In genomic region chr4:43052627-43053026, GRCm38 (mm10) we compare ENCODE assay signal across 10 mouse cellular contexts. TPM values are rescaled to one million over a fixed set of nuclear protein-coding genes. Genes with fewer than 3 reads are reported as not detected.
A peak's percentile ranks its signal among the peaks of the same experiment; 100 is the strongest.
DNase-seq lines count a peak whose midpoint lies in the region; ATAC-seq and TF ChIP-seq lines count a peak whose summit lies in the region.
"Had no signal": no experiment of that assay in that cellular context is flagged by ENCODE, and none has a peak within 500 bp of the region (broad histone marks: within the 10 kb centered on the region; RNA-seq: fewer than 3 reads in every experiment).

No protein-coding gene starts in this region.

- intact Hi-C loops in left cerebral cortex, adult 2 months (cut with DNase I), result no loop called here
- intact Hi-C loops in gastrocnemius, postnatal 14 days (cut with DNase I; ENCODE audit: low total_unique reads), result loop anchor here (10.0 kb wide), 1 partner anchor 372 kb away; the partner anchor contains the start of gene Fam166b

- no peaks in the 10 kb centered on the region for H3K27me3 ChIP-seq in Patski
- H3K27me3 ChIP-seq: embryonic facial prominence, embryonic 15.5 days had no signal

- POLR2A ChIA-PET in Patski (lab: Charles Lee), result interaction anchor here (0.6 kb wide), 1 partner anchor 387 kb away, joined by 3 read pairs; no protein-coding TSS in a partner anchor

- in situ Hi-C loops in Patski (cut with MboI; ENCODE audit: low pct_unique_long_range_greater_than_20kb), result no loop called here

- no peak overlapping the region for H3K4me3 ChIP-seq in left cerebral cortex, adult 2 months
- H3K4me3 ChIP-seq: embryonic facial prominence, embryonic 15.5 days had no signal

- H3K27ac ChIP-seq in left cerebral cortex, adult 2 months, result no peak overlapping the region
- H3K27ac ChIP-seq: embryonic facial prominence, embryonic 15.5 days; macrophage had no signal

- CTCF ChIA-PET in Patski (lab: Charles Lee), result interaction anchor here (0.7 to 1.4 kb wide), 2 partner anchors 30 to 371 kb away, joined by 3 read pairs; no protein-coding TSS in a partner anchor

- ATAC-seq in Patski, result no peak
- ATAC-seq in common myeloid progenitor, adult 5-6 weeks (replicated peaks; ENCODE audit: low read depth, poor library complexity, severe bottlenecking), result peak; percentile 83

- DNase-seq in left cerebral cortex, adult 2 months (ENCODE audit: extremely low spot score in 1 of 2, low spot score in 2 of 2), result no peak
- no peak for DNase-seq in left cerebral cortex, adult 9 months (ENCODE audit: low spot score in 2 of 2)
- no peak for DNase-seq in Patski (ENCODE audit: low read depth, low spot score)
- DNase-seq in kidney, adult 9 months, result peak; percentile 80
- DNase-seq in natural killer cell, adult 2 months (ENCODE audit: low spot score in 2 of 2), result peak; percentile 32 to 33
- no peak for DNase-seq in thymus, adult 18-20 months
- no peak for DNase-seq in gastrocnemius, postnatal 14 days

- peak; percentile 87 for TF ChIP-seq CTCF in left cerebral cortex, adult 2 months (IDR thresholded peaks at IDR 0.05)
- TF ChIP-seq CTCF in Patski (IDR thresholded peaks at IDR 0.05), result peak; percentile 49

RNA-seq across cellular contexts. Expression of gene Unc13b, which starts 6.1 kb away (rescaled TPM):
- 10 to 100 TPM; 68.1 to 70.9 TPM for total RNA-seq in left cerebral cortex, adult 2 months (2021)
- polyA plus RNA-seq in Patski (2021), result 8.2 TPM
- total RNA-seq in common myeloid progenitor, adult 5-6 weeks (2017), result 0.82 and 0.87 TPM in 2 replicates
- 1 to 10 TPM; 4.1 to 4.6 TPM for total RNA-seq in gastrocnemius, postnatal 14 days (2021)

RNA-seq across cellular contexts. Expression of gene Fam214b, which starts 6.6 kb away (rescaled TPM):
- total RNA-seq in left cerebral cortex, adult 2 months (2021), result 10 to 100 TPM; 39.0 to 39.7 TPM
- 25.1 TPM for polyA plus RNA-seq in Patski (2021)
- total RNA-seq in common myeloid progenitor, adult 5-6 weeks (2017), result 0.29 and 1.3 TPM in 2 replicates
- 10 to 100 TPM; 25.1 to 27.8 TPM for total RNA-seq in gastrocnemius, postnatal 14 days (2021)

RNA-seq across cellular contexts. Expression of gene Stoml2, which starts 21.1 kb away (rescaled TPM):
- 100 to 1,000 TPM in 1 of 2 experiments, 10 to 100 TPM in 1; 97.4 to 104 TPM for total RNA-seq in left cerebral cortex, adult 2 months (2021)
- polyA plus RNA-seq in Patski (2021), result 134 TPM
- 94.0 and 136 TPM in 2 replicates for total RNA-seq in common myeloid progenitor, adult 5-6 weeks (2017)
- total RNA-seq in gastrocnemius, postnatal 14 days (2021), result 10 to 100 TPM; 82.9 to 84.8 TPM

RNA-seq across cellular contexts. Expression of gene Pigo, which starts 27.0 kb away (rescaled TPM):
- total RNA-seq in left cerebral cortex, adult 2 months (2021), result 10 to 100 TPM; 30.9 to 31.1 TPM
- polyA plus RNA-seq in Patski (2021), result 11.3 TPM
- 7.9 and 12.2 TPM in 2 replicates for total RNA-seq in common myeloid progenitor, adult 5-6 weeks (2017)
- total RNA-seq in gastrocnemius, postnatal 14 days (2021), result 1 to 10 TPM; 5.4 to 6.5 TPM

RNA-seq across cellular contexts. Expression of gene Fancg, which starts 42.3 kb away (rescaled TPM):
- 10 to 100 TPM; 15.1 to 17.4 TPM for total RNA-seq in left cerebral cortex, adult 2 months (2021)
- polyA plus RNA-seq in Patski (2021), result 8.1 TPM
- total RNA-seq in common myeloid progenitor, adult 5-6 weeks (2017), result 15.4 and 20.2 TPM in 2 replicates
- 1 to 10 TPM; 2.2 to 2.6 TPM for total RNA-seq in gastrocnemius, postnatal 14 days (2021)

Comparison
In these comparisons a context has a peak if more than half of its experiments do, and no peak if none do; other contexts are left out.
1. DNase-seq: peak in kidney, adult 9 months (single experiment) and natural killer cell, adult 2 months (2 of 2); none in left cerebral cortex, adult 2 months (0 of 2), left cerebral cortex, adult 9 months (0 of 2), Patski (single experiment), thymus, adult 18-20 months (0 of 2) and gastrocnemius, postnatal 14 days (single experiment).
2. RNA of gene Unc13b, which starts 6.1 kb away (total RNA-seq): 68.1 to 70.9 TPM in left cerebral cortex, adult 2 months; 4.1 to 4.6 TPM in gastrocnemius, postnatal 14 days and 0.82 to 0.87 TPM in common myeloid progenitor, adult 5-6 weeks; every median in the first group is over 10 times any median in the second.
3. RNA of gene Fam214b, which starts 6.6 kb away (total RNA-seq): 39.0 to 39.7 TPM in left cerebral cortex, adult 2 months and 25.1 to 27.8 TPM in gastrocnemius, postnatal 14 days; 0.29 to 1.3 TPM in common myeloid progenitor, adult 5-6 weeks; every median in the first group is over 10 times any median in the second.